Mouse (Mus musculus): ENCODE results near the gene Tmc1. TPM values are rescaled to one million over a fixed set of nuclear protein-coding genes. Genes with fewer than 3 reads are reported as not detected.

Gene Tmc1
- polyA plus RNA-seq, 1 experiment from 2014 or later, result 0.16 TPM

DNA sequence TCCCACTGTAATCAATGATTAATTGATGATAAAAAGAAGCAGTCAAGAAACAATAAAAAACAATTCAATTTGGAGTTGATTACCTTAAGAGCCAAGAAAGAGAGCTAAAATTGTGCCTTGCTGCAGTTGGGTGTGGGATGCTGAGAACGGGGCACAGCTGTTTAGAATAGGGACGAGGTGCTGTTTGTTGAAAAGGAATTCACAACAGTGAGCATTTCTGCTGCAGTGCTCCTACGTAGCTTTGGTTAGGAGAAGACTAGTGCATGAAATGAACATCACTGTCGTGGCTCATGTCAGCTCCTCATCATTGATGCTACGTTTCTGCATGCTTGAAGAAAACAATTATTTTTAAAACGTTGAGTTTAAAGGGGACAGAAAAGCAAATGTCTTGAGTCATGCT lies 166.7 kb downstream of the Tmc1 start:
- Histone ChIP-seq H3K27me3 (ENCODE audit: control insufficient read depth, insufficient read depth, low read depth, low read length) (no peaks in the 10 kb centered on the region), H3K9me3 (replicated peaks; ENCODE audit: control insufficient read depth, low read length, poor library complexity, severe bottlenecking) (no peaks in the 10 kb centered on the region), H3K4me3 (ENCODE audit: low read depth, low read length) (no peak overlapping the region), H3K4me1 (ENCODE audit: control insufficient read depth, insufficient read depth, low read length) (no peaks in the 10 kb centered on the region), H3K27ac (ENCODE audit: low read length) (no peak overlapping the region), H3K36me3 (ENCODE audit: control insufficient read depth, insufficient read depth, low read length) (no peaks in the 10 kb centered on the region), H3K9ac (ENCODE audit: low read depth, low read length) (no peak overlapping the region), H3K4me2 (ENCODE audit: low read length) (no peak overlapping the region)
- ATAC-seq, result no peak
- 84% methylated on average over 6 of the region's 6 CpGs for WGBS

GRCm38 (mm10) chr19:20775681-20776080 lies 178.3 kb downstream of the Tmc1 start:
- WGBS, result 77% methylated on average over 2 of the region's 2 CpGs

GRCm38 (mm10) chr19:20773941-20774340 lies 180.1 kb downstream of the Tmc1 start:
- Histone ChIP-seq H3K4me3 (ENCODE audit: low read depth, low read length) (no peak overlapping the region), H3K9ac (ENCODE audit: low read depth, low read length) (no peak overlapping the region), H3K27me3 (ENCODE audit: control insufficient read depth, insufficient read depth, low read depth, low read length) (no peaks in the 10 kb centered on the region), H3K4me1 (ENCODE audit: control insufficient read depth, insufficient read depth, low read length) (no peaks in the 10 kb centered on the region), H3K36me3 (ENCODE audit: control insufficient read depth, insufficient read depth, low read length) (no peaks in the 10 kb centered on the region), H3K4me2 (ENCODE audit: low read length) (no peak overlapping the region), H3K9me3 (replicated peaks; ENCODE audit: control insufficient read depth, low read length, poor library complexity, severe bottlenecking) (no peaks in the 10 kb centered on the region), H3K27ac (ENCODE audit: low read length) (no peak overlapping the region)
- no peak for ATAC-seq
- WGBS, result 89% methylated on average over 7 of the region's 7 CpGs

More at GRCm38 (mm10) chr19:20775681-20776080, 178.3 kb downstream of the Tmc1 start:
- Histone ChIP-seq H3K9me3 (replicated peaks; ENCODE audit: control insufficient read depth, low read length, poor library complexity, severe bottlenecking) (no peaks in the 10 kb centered on the region), H3K9ac (ENCODE audit: low read depth, low read length) (no peak overlapping the region), H3K4me2 (ENCODE audit: low read length) (no peak overlapping the region), H3K36me3 (ENCODE audit: control insufficient read depth, insufficient read depth, low read length) (no peaks in the 10 kb centered on the region), H3K4me3 (ENCODE audit: low read depth, low read length) (no peak overlapping the region), H3K4me1 (ENCODE audit: control insufficient read depth, insufficient read depth, low read length) (no peaks in the 10 kb centered on the region), H3K27me3 (ENCODE audit: control insufficient read depth, insufficient read depth, low read depth, low read length) (no peaks in the 10 kb centered on the region), H3K27ac (ENCODE audit: low read length) (no peak overlapping the region)
- ATAC-seq, result no peak

- WGBS, result 20% methylated on average over 1 of the region's 1 CpGs
- peak; percentile 90 for ATAC-seq
- H3K27me3 ChIP-seq (ENCODE audit: control insufficient read depth, insufficient read depth, low read depth, low read length), result no peaks in the 10 kb centered on the region
- no peak overlapping the region for H3K9ac ChIP-seq (ENCODE audit: low read depth, low read length)
- no peak overlapping the region for H3K4me2 ChIP-seq (ENCODE audit: low read length)
- no peaks in the 10 kb centered on the region for H3K9me3 ChIP-seq (replicated peaks; ENCODE audit: control insufficient read depth, low read length, poor library complexity, severe bottlenecking)
- no peaks in the 10 kb centered on the region for H3K36me3 ChIP-seq (ENCODE audit: control insufficient read depth, insufficient read depth, low read length)
- no peaks in the 10 kb centered on the region for H3K4me1 ChIP-seq (ENCODE audit: control insufficient read depth, insufficient read depth, low read length)
- no peak overlapping the region for H3K27ac ChIP-seq (ENCODE audit: low read length)
- no peak overlapping the region for H3K4me3 ChIP-seq (ENCODE audit: low read depth, low read length)
Observed at GRCm38 (mm10) chr19:20764214-20764613, 189.8 kb downstream of the Tmc1 start.

DNA sequence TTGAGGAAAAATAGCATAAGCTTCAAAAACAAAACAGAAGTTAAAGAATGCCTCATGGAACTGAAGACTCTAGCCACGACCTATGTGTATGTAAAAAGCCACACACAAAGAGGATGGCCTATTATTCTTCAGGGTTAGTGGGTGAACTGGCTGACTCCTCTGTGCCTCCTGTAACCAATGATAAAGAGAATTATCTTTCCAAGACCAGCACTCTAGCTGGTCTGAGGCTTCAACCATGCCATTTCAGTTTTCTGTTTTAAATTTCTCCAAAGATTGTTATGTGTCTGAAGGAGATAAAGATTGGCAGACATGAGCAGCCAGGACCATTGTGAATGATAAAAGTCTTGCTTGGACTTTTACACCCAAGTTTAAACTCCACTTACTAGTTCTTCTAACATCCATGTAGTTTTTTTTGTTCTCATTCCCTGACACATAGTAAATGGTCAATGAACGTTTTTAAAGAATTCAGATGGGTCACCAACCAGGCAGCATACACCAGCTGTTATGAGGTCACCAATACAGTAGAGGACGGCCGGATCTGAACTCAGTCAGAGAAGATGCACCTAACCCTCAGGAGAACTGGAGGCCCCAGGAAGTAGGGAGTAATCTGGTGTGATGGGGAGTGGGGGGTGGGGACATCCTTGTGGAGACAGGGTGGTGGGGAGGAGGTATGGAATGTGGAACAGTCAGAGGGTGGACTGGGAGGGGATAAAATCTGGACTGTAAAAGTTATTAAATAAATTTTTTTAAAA lies 192.2 kb downstream of the Tmc1 start:
- Histone ChIP-seq H3K9ac (ENCODE audit: low read depth, low read length) (no peak overlapping the region), H3K4me1 (ENCODE audit: control insufficient read depth, insufficient read depth, low read length) (no peaks in the 10 kb centered on the region), H3K36me3 (ENCODE audit: control insufficient read depth, insufficient read depth, low read length) (no peaks in the 10 kb centered on the region), H3K9me3 (replicated peaks; ENCODE audit: control insufficient read depth, low read length, poor library complexity, severe bottlenecking) (no peaks in the 10 kb centered on the region), H3K27me3 (ENCODE audit: control insufficient read depth, insufficient read depth, low read depth, low read length) (no peaks in the 10 kb centered on the region), H3K27ac (ENCODE audit: low read length) (no peak overlapping the region), H3K4me2 (ENCODE audit: low read length) (no peak overlapping the region), H3K4me3 (ENCODE audit: low read depth, low read length) (no peak overlapping the region)
- WGBS, result 72% methylated on average over 4 of the region's 4 CpGs
- ATAC-seq, result no peak

GRCm38 (mm10) chr19:20761119-20761518 lies 192.9 kb downstream of the Tmc1 start:
- Histone ChIP-seq H3K4me3 (ENCODE audit: low read depth, low read length) (no peak overlapping the region), H3K4me1 (ENCODE audit: control insufficient read depth, insufficient read depth, low read length) (no peaks in the 10 kb centered on the region), H3K36me3 (ENCODE audit: control insufficient read depth, insufficient read depth, low read length) (no peaks in the 10 kb centered on the region), H3K9me3 (replicated peaks; ENCODE audit: control insufficient read depth, low read length, poor library complexity, severe bottlenecking) (no peaks in the 10 kb centered on the region), H3K4me2 (ENCODE audit: low read length) (no peak overlapping the region), H3K27me3 (ENCODE audit: control insufficient read depth, insufficient read depth, low read depth, low read length) (no peaks in the 10 kb centered on the region), H3K9ac (ENCODE audit: low read depth, low read length) (no peak overlapping the region), H3K27ac (ENCODE audit: low read length) (no peak overlapping the region)
- ATAC-seq, result no peak
- 77% methylated on average over 3 of the region's 3 CpGs for WGBS

- Histone ChIP-seq H3K9ac (ENCODE audit: low read depth, low read length) (no peak overlapping the region), H3K36me3 (ENCODE audit: control insufficient read depth, insufficient read depth, low read length) (no peaks in the 10 kb centered on the region), H3K27ac (ENCODE audit: low read length) (no peak overlapping the region), H3K27me3 (ENCODE audit: control insufficient read depth, insufficient read depth, low read depth, low read length) (no peaks in the 10 kb centered on the region), H3K4me1 (ENCODE audit: control insufficient read depth, insufficient read depth, low read length) (no peaks in the 10 kb centered on the region), H3K4me3 (ENCODE audit: low read depth, low read length) (no peak overlapping the region), H3K4me2 (ENCODE audit: low read length) (no peak overlapping the region), H3K9me3 (replicated peaks; ENCODE audit: control insufficient read depth, low read length, poor library complexity, severe bottlenecking) (no peaks in the 10 kb centered on the region)
- 95% methylated on average over 1 of the region's 1 CpGs for WGBS
- no peak for ATAC-seq
Observed at GRCm38 (mm10) chr19:20744630-20745029, 209.4 kb downstream of the Tmc1 start.

Other genes starting within 250 kb of the Tmc1 start
- gene Aldh1a7, start 226.6 kb downstream of the Tmc1 start, polyA plus RNA-seq (2015; fragmentation: Nextera tagmentation; extraction: Ambion mirVana), result 0.99 and 1.2 TPM in 2 replicates